Mouse (Mus musculus): ENCODE measurements around the gene Dnaaf2. TPM values are rescaled to one million over a fixed set of nuclear protein-coding genes. Genes with fewer than 3 reads are reported as not detected.
A peak's percentile ranks its signal among the peaks of the same experiment; 100 is the strongest.

Gene Dnaaf2
- 8.2 and 8.8 TPM in 2 replicates for polyA plus RNA-seq (2015; fragmentation: Nextera tagmentation; extraction: Ambion mirVana)

DNA sequence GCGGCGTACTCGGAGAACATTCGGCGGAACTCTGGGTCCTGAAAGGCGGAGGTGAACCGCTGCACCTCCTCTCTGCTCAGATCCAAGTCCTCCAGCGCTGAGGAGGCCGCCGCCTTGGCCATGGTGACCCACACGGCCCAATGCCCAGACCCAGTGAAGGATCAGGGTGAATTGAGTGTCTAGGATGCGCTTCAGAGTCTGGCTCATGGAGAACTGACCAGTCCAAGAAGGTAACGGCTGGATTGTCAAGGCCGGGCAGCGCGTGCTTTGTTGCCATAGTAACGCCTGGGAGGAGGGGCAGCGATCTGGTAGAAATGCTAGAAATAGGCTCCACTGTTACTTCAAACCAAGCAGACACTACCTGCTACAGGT lies at the start of gene Dnaaf2:
TSS of gene Dnaaf2 (minus strand) at position 266 of the 372 bp plus-strand sequence.
- Histone ChIP-seq H3K4me1 (peaks cover 23% of the 10 kb centered on the region), H3K4me2 (peak within 1 kb of the TSS; percentile 94), H3K27ac (peak within 1 kb of the TSS; percentile 92), H3K9ac (peak within 1 kb of the TSS; percentile 87), H3K36me3 (peaks cover 33% of the 10 kb centered on the region), H3K9me3 (no peaks in the 10 kb centered on the region), H3K4me3 (peak within 1 kb of the TSS; percentile 71), H3K27me3 (no peaks in the 10 kb centered on the region)
- under 1% methylated on average over 18 of the region's 18 CpGs for WGBS
- no peak; the same call in 1 of the 2 replicates for ATAC-seq (ENCODE audit: insufficient number of reproducible peaks, low FRiP score, low TSS enrichment, low read depth)

- H3K27me3 ChIP-seq = no peaks in the 10 kb centered on the region
- H3K27ac ChIP-seq = peak overlapping the region; percentile 91
- peak; percentile 83 for ATAC-seq (ENCODE audit: insufficient number of reproducible peaks, low FRiP score, low TSS enrichment, low read depth)
- no peaks in the 10 kb centered on the region for H3K9me3 ChIP-seq
- peak overlapping the region; percentile 73 for H3K4me3 ChIP-seq
- under 1% methylated on average over 60 of the region's 64 CpGs for WGBS
- peak overlapping the region; percentile 62 for H3K4me2 ChIP-seq
- no peaks in the 10 kb centered on the region for H3K36me3 ChIP-seq
- H3K4me1 ChIP-seq = no peaks in the 10 kb centered on the region; the same call in 1 of the 2 replicates
- H3K9ac ChIP-seq = peak overlapping the region; percentile 78
Measured at GRCm38 (mm10) chr12:69241771-69242431, 43.7 kb upstream of the Dnaaf2 start.

DNA sequence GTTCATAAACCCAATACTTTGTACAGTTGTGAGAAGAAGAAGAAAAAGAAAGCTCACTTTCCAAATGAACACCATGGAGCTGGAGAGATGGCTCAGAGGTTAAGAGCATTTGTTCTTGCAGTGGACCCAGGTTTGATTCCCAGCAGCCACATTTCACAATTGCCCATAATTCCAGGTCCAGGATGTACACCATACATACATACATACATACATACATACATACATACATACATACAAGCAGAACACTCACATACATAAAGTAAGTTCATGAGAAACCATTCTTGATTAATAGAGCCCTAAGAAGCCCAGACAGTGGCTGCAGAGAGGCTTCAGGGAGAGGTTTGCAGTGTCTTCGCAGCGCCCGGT lies 43.2 kb upstream of the Dnaaf2 start:
- no peaks in the 10 kb centered on the region; the same call in 1 of the 2 replicates for H3K4me1 ChIP-seq
- WGBS = 0% methylated on average over 3 of the region's 3 CpGs
- ATAC-seq (ENCODE audit: insufficient number of reproducible peaks, low FRiP score, low TSS enrichment, low read depth) = no peak
- peak overlapping the region; percentile 62 for H3K4me2 ChIP-seq
- H3K9ac ChIP-seq = peak overlapping the region; percentile 78
- no peaks in the 10 kb centered on the region for H3K9me3 ChIP-seq
- peak overlapping the region; percentile 73 for H3K4me3 ChIP-seq
- H3K27me3 ChIP-seq = no peaks in the 10 kb centered on the region
- H3K27ac ChIP-seq = peak overlapping the region; percentile 91
- no peaks in the 10 kb centered on the region for H3K36me3 ChIP-seq

GRCm38 (mm10) chr12:69240876-69241275 lies 42.6 kb upstream of the Dnaaf2 start, which contains the start of gene Klhdc1:
Klhdc1 (plus strand) TSS chr12:69241176.
- WGBS = 65% methylated on average over 6 of the region's 6 CpGs
- no peaks in the 10 kb centered on the region for H3K27me3 ChIP-seq
- H3K9ac ChIP-seq = peak within 1 kb of the TSS; percentile 78
- peak within 1 kb of the TSS; percentile 62 for H3K4me2 ChIP-seq
- H3K4me1 ChIP-seq = no peaks in the 10 kb centered on the region; the same call in 1 of the 2 replicates
- H3K9me3 ChIP-seq = no peaks in the 10 kb centered on the region
- no peak for ATAC-seq (ENCODE audit: insufficient number of reproducible peaks, low FRiP score, low TSS enrichment, low read depth)
- H3K36me3 ChIP-seq = no peaks in the 10 kb centered on the region
- H3K27ac ChIP-seq = peak within 1 kb of the TSS; percentile 91
- peak within 1 kb of the TSS; percentile 73 for H3K4me3 ChIP-seq

- Histone ChIP-seq H3K27me3 (no peaks in the 10 kb centered on the region), H3K9me3 (no peaks in the 10 kb centered on the region), H3K36me3 (no peaks in the 10 kb centered on the region), H3K4me1 (no peaks in the 10 kb centered on the region; the same call in 1 of the 2 replicates), H3K27ac (no peak overlapping the region), H3K4me3 (no peak overlapping the region), H3K9ac (no peak overlapping the region), H3K4me2 (no peak overlapping the region)
- WGBS = 41% methylated on average over 3 of the region's 3 CpGs
- no peak for ATAC-seq (ENCODE audit: insufficient number of reproducible peaks, low FRiP score, low TSS enrichment, low read depth)
Measured at GRCm38 (mm10) chr12:69238284-69238683, 40.1 kb upstream of the Dnaaf2 start.

GRCm38 (mm10) chr12:69235782-69236181 lies 37.6 kb upstream of the Dnaaf2 start:
- 87% methylated on average over 6 of the region's 6 CpGs for WGBS
- H3K9ac ChIP-seq = no peak overlapping the region
- no peak overlapping the region for H3K27ac ChIP-seq
- H3K4me3 ChIP-seq = no peak overlapping the region
- no peak for ATAC-seq (ENCODE audit: insufficient number of reproducible peaks, low FRiP score, low TSS enrichment, low read depth)
- no peak overlapping the region for H3K4me2 ChIP-seq
- H3K36me3 ChIP-seq = no peaks in the 10 kb centered on the region
- H3K4me1 ChIP-seq = no peaks in the 10 kb centered on the region; the same call in 1 of the 2 replicates
- H3K27me3 ChIP-seq = no peaks in the 10 kb centered on the region
- no peaks in the 10 kb centered on the region for H3K9me3 ChIP-seq

DNA sequence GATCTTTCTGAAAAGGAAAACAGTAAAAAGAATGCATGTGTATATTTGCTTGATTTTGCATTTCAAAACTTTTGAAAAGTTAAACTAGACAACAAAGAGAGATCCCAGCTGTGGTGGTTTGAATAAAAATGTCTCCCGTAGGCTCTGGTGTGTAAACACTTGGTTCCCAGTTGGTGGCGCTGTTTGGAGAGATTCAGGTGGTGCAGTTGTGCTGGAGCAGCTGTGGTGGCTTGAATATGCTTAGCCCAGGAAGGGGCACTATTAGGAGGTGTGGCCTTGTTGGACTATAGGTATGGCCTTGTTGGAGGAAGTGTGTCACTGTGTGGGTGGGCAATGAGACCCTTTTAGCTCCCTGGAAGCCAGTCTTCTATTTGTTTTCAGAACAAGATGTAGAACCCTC lies 31.0 kb upstream of the Dnaaf2 start:
- Histone ChIP-seq H3K27me3 (no peaks in the 10 kb centered on the region), H3K36me3 (peaks cover 8% of the 10 kb centered on the region), H3K9ac (no peak overlapping the region), H3K4me2 (no peak overlapping the region), H3K4me1 (peaks cover 5% of the 10 kb centered on the region; the same call in 1 of the 2 replicates), H3K27ac (no peak overlapping the region), H3K9me3 (no peaks in the 10 kb centered on the region), H3K4me3 (no peak overlapping the region)
- WGBS = 73% methylated on average over 2 of the region's 2 CpGs
- no peak for ATAC-seq (ENCODE audit: insufficient number of reproducible peaks, low FRiP score, low TSS enrichment, low read depth)

GRCm38 (mm10) chr12:69227776-69228466 lies 29.7 kb upstream of the Dnaaf2 start, which contains the start of gene Pole2:
Pole2 (minus strand) TSS chr12:69228195.
- ATAC-seq (ENCODE audit: insufficient number of reproducible peaks, low FRiP score, low TSS enrichment, low read depth) = peak; percentile 95
- Histone ChIP-seq H3K9me3 (no peaks in the 10 kb centered on the region), H3K4me1 (peaks cover 5% of the 10 kb centered on the region; the same call in 1 of the 2 replicates), H3K36me3 (peaks cover 13% of the 10 kb centered on the region), H3K27ac (peak within 1 kb of the TSS; percentile 93), H3K9ac (peak within 1 kb of the TSS; percentile 41; the same call in 1 of the 2 replicates), H3K4me2 (peak within 1 kb of the TSS; percentile 45), H3K4me3 (peak within 1 kb of the TSS; percentile 71), H3K27me3 (no peaks in the 10 kb centered on the region)
- under 1% methylated on average over 37 of the region's 37 CpGs for WGBS

- WGBS = 88% methylated on average over 19 of the region's 19 CpGs
- Histone ChIP-seq H3K27me3 (no peaks in the 10 kb centered on the region), H3K9ac (no peak overlapping the region), H3K27ac (no peak overlapping the region), H3K4me1 (no peaks in the 10 kb centered on the region), H3K4me2 (no peak overlapping the region), H3K36me3 (peaks cover 65% of the 10 kb centered on the region), H3K4me3 (no peak overlapping the region), H3K9me3 (no peaks in the 10 kb centered on the region)
- ATAC-seq (ENCODE audit: insufficient number of reproducible peaks, low FRiP score, low TSS enrichment, low read depth) = no peak
Measured at GRCm38 (mm10) chr12:69220613-69221277, 22.5 kb upstream of the Dnaaf2 start.

DNA sequence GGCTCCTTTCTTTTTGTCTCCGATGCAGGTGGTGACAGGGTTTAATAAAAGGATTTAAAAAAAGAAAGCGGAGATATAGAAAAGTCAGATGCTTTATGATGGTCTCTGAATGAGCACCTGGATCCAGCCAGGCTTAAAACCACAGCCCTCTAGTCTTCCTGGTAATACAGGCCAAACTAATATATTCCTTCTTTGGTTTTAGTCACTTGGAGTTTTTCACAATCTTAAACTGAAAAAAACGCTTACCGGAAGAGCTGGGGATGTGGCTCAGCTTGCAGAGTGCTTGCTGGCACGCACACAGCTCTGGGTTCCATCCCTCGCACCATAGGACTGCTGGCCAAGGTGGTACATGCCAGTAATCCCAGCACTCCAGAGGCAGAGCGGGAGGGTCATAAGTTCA lies 18.4 kb upstream of the Dnaaf2 start:
- no peak for ATAC-seq (ENCODE audit: insufficient number of reproducible peaks, low FRiP score, low TSS enrichment, low read depth)
- 95% methylated on average over 7 of the region's 7 CpGs for WGBS
- Histone ChIP-seq H3K4me2 (no peak overlapping the region), H3K27ac (no peak overlapping the region), H3K9me3 (no peaks in the 10 kb centered on the region), H3K9ac (no peak overlapping the region), H3K36me3 (peaks cover 86% of the 10 kb centered on the region), H3K4me3 (no peak overlapping the region), H3K27me3 (no peaks in the 10 kb centered on the region), H3K4me1 (no peaks in the 10 kb centered on the region)

DNA sequence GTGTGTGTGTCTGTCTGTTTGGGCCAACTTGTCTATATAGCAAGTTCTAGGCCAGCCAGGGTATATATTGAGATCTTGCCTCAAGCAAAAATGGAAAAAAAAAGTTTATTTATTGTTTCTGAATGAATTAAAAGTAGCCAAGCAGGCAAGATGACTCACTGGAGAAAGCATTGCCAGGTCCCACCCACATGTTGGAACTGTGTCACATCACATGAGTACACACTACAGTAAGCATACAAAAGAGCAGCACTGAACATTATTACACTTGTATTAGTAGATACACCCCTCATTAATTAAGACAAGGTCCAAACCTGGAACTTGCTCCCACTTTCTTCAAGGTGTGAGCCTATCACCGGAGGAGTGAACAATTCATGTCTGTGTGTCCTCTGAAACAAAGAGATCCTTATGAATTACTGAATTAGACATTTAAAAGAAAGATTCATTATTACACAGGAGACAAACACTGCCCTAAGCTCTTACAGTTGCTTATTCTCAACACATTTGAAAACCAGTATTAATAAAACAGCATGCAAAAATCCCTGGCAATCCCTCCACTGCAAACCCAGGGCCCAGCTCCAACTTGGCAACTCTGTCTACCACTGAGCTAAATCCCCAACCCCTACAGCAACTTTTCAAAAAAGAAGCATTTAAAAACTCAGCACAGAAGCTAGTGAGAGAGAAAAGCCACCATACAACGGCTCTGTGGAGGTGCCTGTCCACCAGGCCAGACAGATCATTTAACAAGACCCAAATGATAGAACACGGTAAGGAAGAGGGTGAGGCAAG lies 17.0 kb upstream of the Dnaaf2 start:
- H3K9me3 ChIP-seq = no peaks in the 10 kb centered on the region
- H3K27ac ChIP-seq = peak overlapping the region; percentile 43
- H3K36me3 ChIP-seq = peaks cover 82% of the 10 kb centered on the region
- no peak overlapping the region for H3K9ac ChIP-seq
- H3K27me3 ChIP-seq = no peaks in the 10 kb centered on the region
- no peak overlapping the region for H3K4me3 ChIP-seq
- H3K4me1 ChIP-seq = no peaks in the 10 kb centered on the region
- 70% methylated on average over 3 of the region's 3 CpGs for WGBS
- no peak for ATAC-seq (ENCODE audit: insufficient number of reproducible peaks, low FRiP score, low TSS enrichment, low read depth)
- no peak overlapping the region for H3K4me2 ChIP-seq
